Mouse (Mus musculus) hindbrain, embryonic 14.5 days (tissue): ENCODE results near the gene Orc2. TPM values are rescaled to one million over a fixed set of nuclear protein-coding genes. Genes with fewer than 3 reads are reported as not detected.

Experiments used
- ATAC-seq: fragments of 200-750 bp; cut with Nextera tagmentation; 2 replicates; pipeline ENCODE4 v1.8.0; 2017; ENCODE audit warnings: moderate number of reproducible peaks, mild to moderate bottlenecking, moderate TSS enrichment, moderate library complexity; ENCODE audit not compliant: low FRiP score
- DNase-seq: peaks from one replicate; pipeline ENCODE4 v3.0.0-alpha.2; 2015; ENCODE audit warnings: low spot score
- H3K27ac ChIP-seq: fragments of 300-500 bp; sonication (generic); 2 replicates; pipeline ENCODE4 v1.5.1; 2014; ENCODE audit warnings: mild to moderate bottlenecking, moderate library complexity
- H3K27me3 ChIP-seq: fragments of 300-500 bp; sonication (generic); 2 replicates; pipeline ENCODE4 v1.6.1; 2014; ENCODE audit warnings: mild to moderate bottlenecking, low read length, mixed read lengths; ENCODE audit not compliant: control insufficient read depth, insufficient read depth
- H3K36me3 ChIP-seq: fragments of 300-500 bp; sonication (generic); replicated peaks from 2 replicates; pipeline ENCODE4 v1.6.1; 2014; ENCODE audit not compliant: control insufficient read depth, insufficient read depth
- H3K4me1 ChIP-seq: fragments of 300-500 bp; sonication (generic); replicated peaks from 2 replicates; pipeline ENCODE4 v1.6.1; 2014; ENCODE audit warnings: antibody characterized with exemption, low read length, mixed read lengths; ENCODE audit not compliant: control insufficient read depth, insufficient read depth
- H3K4me2 ChIP-seq: fragments of 300-500 bp; sonication (generic); replicated peaks from 2 replicates; pipeline ENCODE4 v1.6.1; 2014; ENCODE audit warnings: mild to moderate bottlenecking, moderate library complexity
- H3K4me3 ChIP-seq: fragments of 300-500 bp; sonication (generic); replicated peaks from 2 replicates; pipeline ENCODE4 v1.5.1; 2014; ENCODE audit warnings: mild to moderate bottlenecking, low read length
- H3K9ac ChIP-seq: fragments of 300-500 bp; sonication (generic); 2 replicates; pipeline ENCODE4 v1.6.1; 2014
- H3K9me3 ChIP-seq: fragments of 300-500 bp; sonication (generic); 2 replicates; pipeline ENCODE4 v1.6.1; 2016; ENCODE audit warnings: low read length; ENCODE audit not compliant: control insufficient read depth
- WGBS: fragments of 180-500 bp; shearing (Covaris S2); extraction: QIAGEN DNeasy Blood & Tissue Kit; methylation state at CpG from one replicate; pipeline ENCODE4 v1.1.7; 2014; 5-methylcytosine and 5-hydroxymethylcytosine counted together
- polyA plus RNA-seq: library from polyadenylated mRNA; unstranded; fragments of >200 nt; fragmentation: Nextera tagmentation; extraction: Ambion mirVana; gene quantifications from 2 replicates; pipeline ENCODE4 v1.2.1, GENCODE M21; 2014

Gene Orc2
- polyA plus RNA-seq, 1 experiment from 2014 or later: 21.5 TPM

DNA sequence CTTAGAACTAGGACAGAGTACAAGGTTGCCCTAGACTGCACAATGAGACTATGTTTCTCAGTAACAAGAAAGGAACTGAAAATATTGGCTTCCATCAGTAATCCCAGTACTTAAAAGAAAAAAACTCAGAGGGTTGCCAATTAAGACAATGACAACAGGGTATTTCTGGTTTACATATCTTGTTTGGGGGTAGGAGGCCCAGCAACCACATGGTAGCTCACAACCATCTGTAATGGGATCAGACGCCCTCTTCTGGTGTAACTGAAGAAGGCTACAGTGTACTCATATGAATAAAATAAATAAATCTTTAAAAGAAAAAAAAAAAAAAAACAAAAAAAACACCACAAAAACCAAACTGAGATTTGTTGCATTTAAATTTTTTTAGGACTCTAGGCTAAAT, 89.5 kb downstream of the Orc2 start:
- no peak overlapping the region for H3K4me3 ChIP-seq
- H3K9ac ChIP-seq: no peak overlapping the region
- no peak for DNase-seq
- WGBS: 37% methylated on average over 1 of the region's 1 CpGs
- H3K4me1 ChIP-seq: 0 out of 2 replicates have a peak, but pooled peaks cover 3% of the 10 kb centered on the region
- H3K36me3 ChIP-seq: peaks cover 96% of the 10 kb centered on the region
- no peak overlapping the region for H3K27ac ChIP-seq
- H3K9me3 ChIP-seq: no peaks in the 10 kb centered on the region
- ATAC-seq: no peak
- no peak overlapping the region for H3K4me2 ChIP-seq
- no peaks in the 10 kb centered on the region for H3K27me3 ChIP-seq

Other genes with a start within 250 kb of the Orc2 start
- gene Aox2, start 226.8 kb downstream of the Orc2 start, polyA plus RNA-seq: 0.05 TPM in 1 of 2 replicates, not detected in the other
- gene Bzw1, start 112.2 kb downstream of the Orc2 start, polyA plus RNA-seq: 372 and 407 TPM in 2 replicates
- 143 and 156 TPM in 2 replicates for gene Clk1, start 81.0 kb downstream of the Orc2 start, polyA plus RNA-seq
- 50.4 and 51.6 TPM in 2 replicates for gene Nif3l1, start 60.0 kb downstream of the Orc2 start, polyA plus RNA-seq
- gene Ppil3, start 59.6 kb downstream of the Orc2 start, polyA plus RNA-seq: 48.7 and 57.8 TPM in 2 replicates
- gene Fam126b, start 81.2 kb upstream of the Orc2 start, polyA plus RNA-seq: 15.7 and 18.5 TPM in 2 replicates
- 179 and 220 TPM in 2 replicates for gene Ndufb3, start 81.3 kb upstream of the Orc2 start, polyA plus RNA-seq
- not detected in 2 replicates for gene Als2cr12, start 190.9 kb upstream of the Orc2 start, polyA plus RNA-seq
- 16.6 and 18.7 TPM in 2 replicates for gene Cflar, start 206.4 kb upstream of the Orc2 start, polyA plus RNA-seq